In genomic region chr9:79920540-79920933, GRCm38 (mm10) we compare ENCODE assay signal across 15 mouse cellular contexts.
DNase-seq lines count a peak whose midpoint lies in the region; ATAC-seq and TF ChIP-seq lines count a peak whose summit lies in the region.
"Had no signal": no experiment of that assay in that cellular context is flagged by ENCODE, and none has a peak within 500 bp of the region (broad histone marks: within the 10 kb centered on the region; RNA-seq: fewer than 3 reads in every experiment).

No protein-coding gene starts in this region.

- no peak for TF ChIP-seq EP300 in liver, postnatal 0 days (IDR thresholded peaks at IDR 0.05; ENCODE audit: low read depth)

- no peaks in the 10 kb centered on the region for H3K27me3 ChIP-seq in embryonic facial prominence, embryonic 11.5 days (ENCODE audit: control insufficient read depth, insufficient read depth, low read length)
- no peaks in the 10 kb centered on the region for H3K27me3 ChIP-seq in embryonic facial prominence, embryonic 10.5 days (replicated peaks; ENCODE audit: low read depth, poor library complexity, severe bottlenecking)
- H3K27me3 ChIP-seq in heart, embryonic 14.5 days (ENCODE audit: control insufficient read depth, insufficient read depth, low read length), result no peaks in the 10 kb centered on the region
- H3K27me3 ChIP-seq in forebrain, embryonic 11.5 days (ENCODE audit: control insufficient read depth, insufficient read depth, low read length), result no peaks in the 10 kb centered on the region
- H3K27me3 ChIP-seq in intestine, embryonic 16.5 days (replicated peaks; ENCODE audit: control insufficient read depth, insufficient read depth, low read length), result no peaks in the 10 kb centered on the region
- H3K27me3 ChIP-seq in liver, postnatal 0 days (ENCODE audit: insufficient read depth, low read length), result no peaks in the 10 kb centered on the region
- H3K27me3 ChIP-seq: hindbrain, embryonic 12.5 days; limb, embryonic 13.5 days had no signal

- H3K27ac ChIP-seq in embryonic facial prominence, embryonic 11.5 days (replicated peaks; ENCODE audit: low read depth, low read length), result no peak overlapping the region
- no peak overlapping the region for H3K27ac ChIP-seq in embryonic facial prominence, embryonic 10.5 days (replicated peaks)
- H3K27ac ChIP-seq in heart, embryonic 14.5 days (replicated peaks in 1 of 2; ENCODE audit: control insufficient read depth in 1 of 2, insufficient read depth in 1 of 2, low read depth in 2 of 2, low read length in 2 of 2), result peak overlapping the region; percentile 85 to 89
- no peak overlapping the region for H3K27ac ChIP-seq in forebrain, embryonic 11.5 days (ENCODE audit: low read depth, low read length)
- H3K27ac ChIP-seq in intestine, embryonic 16.5 days (ENCODE audit: low read length), result peak overlapping the region; percentile 59; the same call in 1 of the 2 replicates
- no peak overlapping the region for H3K27ac ChIP-seq in liver, postnatal 0 days (ENCODE audit: low read depth)
- H3K27ac ChIP-seq: hindbrain, embryonic 12.5 days; limb, embryonic 13.5 days had no signal

- TF ChIP-seq CTCF in liver, postnatal 0 days (IDR thresholded peaks at IDR 0.05; ENCODE audit: low read depth), result no peak

- no peak overlapping the region for H3K9ac ChIP-seq in embryonic facial prominence, embryonic 11.5 days (replicated peaks; ENCODE audit: low read length)
- H3K9ac ChIP-seq in heart, embryonic 14.5 days (ENCODE audit: low read length), result peak overlapping the region; percentile 49
- no peak overlapping the region for H3K9ac ChIP-seq in forebrain, embryonic 11.5 days (ENCODE audit: low read length)
- H3K9ac ChIP-seq in intestine, embryonic 16.5 days (ENCODE audit: low read depth, low read length), result no peak overlapping the region
- no peak overlapping the region for H3K9ac ChIP-seq in liver, postnatal 0 days (replicated peaks)
- H3K9ac ChIP-seq: hindbrain, embryonic 12.5 days; limb, embryonic 13.5 days had no signal

- no peak overlapping the region for H3K4me3 ChIP-seq in embryonic facial prominence, embryonic 11.5 days (ENCODE audit: low read depth, low read length)
- no peak overlapping the region for H3K4me3 ChIP-seq in embryonic facial prominence, embryonic 10.5 days
- H3K4me3 ChIP-seq in heart, embryonic 14.5 days (ENCODE audit: control insufficient read depth in 1 of 2, insufficient read depth in 1 of 2, low read depth in 1 of 2, low read length in 2 of 2), result no peak overlapping the region
- H3K4me3 ChIP-seq in forebrain, embryonic 11.5 days (ENCODE audit: low read depth, low read length), result no peak overlapping the region
- no peak overlapping the region for H3K4me3 ChIP-seq in intestine, embryonic 16.5 days (ENCODE audit: low read length)
- no peak overlapping the region for H3K4me3 ChIP-seq in liver, postnatal 0 days (ENCODE audit: low read depth, low read length)
- H3K4me3 ChIP-seq: hindbrain, embryonic 12.5 days; limb, embryonic 13.5 days had no signal

- no peaks in the 10 kb centered on the region for H3K4me1 ChIP-seq in embryonic facial prominence, embryonic 11.5 days (ENCODE audit: control insufficient read depth, insufficient read depth, low read length)
- H3K4me1 ChIP-seq in embryonic facial prominence, embryonic 10.5 days, result peaks cover 27% of the 10 kb centered on the region
- H3K4me1 ChIP-seq in heart, embryonic 14.5 days (ENCODE audit: control insufficient read depth in 2 of 2, insufficient read depth in 2 of 2, low read length in 2 of 2), result peaks cover 27 to 53% of the 10 kb centered on the region in 2 experiments
- peaks cover 8% of the 10 kb centered on the region for H3K4me1 ChIP-seq in forebrain, embryonic 11.5 days (replicated peaks; ENCODE audit: control insufficient read depth, insufficient read depth, low read length)
- 0 out of 2 replicates have a peak, but pooled peaks cover 4% of the 10 kb centered on the region for H3K4me1 ChIP-seq in intestine, embryonic 16.5 days (ENCODE audit: control insufficient read depth, insufficient read depth, low read length)
- H3K4me1 ChIP-seq in liver, postnatal 0 days (ENCODE audit: insufficient read depth), result no peaks in the 10 kb centered on the region; the same call in 1 of the 2 replicates

- no peaks in the 10 kb centered on the region for H3K36me3 ChIP-seq in embryonic facial prominence, embryonic 11.5 days (replicated peaks; ENCODE audit: control insufficient read depth, insufficient read depth, low read depth, low read length)
- H3K36me3 ChIP-seq in embryonic facial prominence, embryonic 10.5 days (replicated peaks), result no peaks in the 10 kb centered on the region
- H3K36me3 ChIP-seq in heart, embryonic 14.5 days (ENCODE audit: control insufficient read depth, insufficient read depth, low read length), result peaks cover 5% of the 10 kb centered on the region
- no peaks in the 10 kb centered on the region for H3K36me3 ChIP-seq in forebrain, embryonic 11.5 days (ENCODE audit: control insufficient read depth, insufficient read depth, low read length)
- no peaks in the 10 kb centered on the region for H3K36me3 ChIP-seq in intestine, embryonic 16.5 days (ENCODE audit: control insufficient read depth, insufficient read depth, low read length)
- no peaks in the 10 kb centered on the region for H3K36me3 ChIP-seq in liver, postnatal 0 days (replicated peaks; ENCODE audit: insufficient read depth, low read length)
- H3K36me3 ChIP-seq: hindbrain, embryonic 12.5 days; limb, embryonic 13.5 days had no signal

- no peak overlapping the region for H3K4me2 ChIP-seq in embryonic facial prominence, embryonic 11.5 days (ENCODE audit: low read depth, low read length)
- peak overlapping the region; percentile 58 for H3K4me2 ChIP-seq in heart, embryonic 14.5 days (ENCODE audit: low read length)
- no peak overlapping the region for H3K4me2 ChIP-seq in forebrain, embryonic 11.5 days (ENCODE audit: low read depth, low read length, severe bottlenecking)
- no peak overlapping the region for H3K4me2 ChIP-seq in intestine, embryonic 16.5 days (ENCODE audit: low read depth, low read length)
- H3K4me2 ChIP-seq in liver, postnatal 0 days (ENCODE audit: low read depth, low read length), result no peak overlapping the region
- H3K4me2 ChIP-seq: hindbrain, embryonic 12.5 days; limb, embryonic 13.5 days had no signal

- peak; percentile 21 for DNase-seq in embryonic facial prominence, embryonic 11.5 days (ENCODE audit: low spot score)
- no peak for DNase-seq in embryonic facial prominence, embryonic 10.5 days (ENCODE audit: low spot score)
- DNase-seq in heart, adult 9 months (ENCODE audit: low spot score in 2 of 2), result no peak
- DNase-seq in forebrain, embryonic 11.5 days (ENCODE audit: low spot score), result no peak
- no peak for DNase-seq in liver, postnatal 0 days
- DNase-seq: adrenal gland, postnatal 14 days; cerebellum, postnatal 14 days; kidney, adult 11 months; kidney, postnatal 10 days; right cerebral cortex, postnatal 14 days had no signal

- 68% methylated on average over 5 of the region's 5 CpGs for WGBS in embryonic facial prominence, embryonic 11.5 days
- 75% methylated on average over 5 of the region's 5 CpGs for WGBS in embryonic facial prominence, embryonic 10.5 days
- 34% methylated on average over 5 of the region's 5 CpGs for WGBS in heart, embryonic 14.5 days
- WGBS in forebrain, embryonic 11.5 days, result 58% methylated on average over 5 of the region's 5 CpGs
- 53% methylated on average over 5 of the region's 5 CpGs for WGBS in intestine, embryonic 16.5 days
- WGBS in liver, postnatal 0 days (ENCODE audit: insufficient replicate concordance), result 68% methylated on average over 5 of the region's 5 CpGs

- no peak for ATAC-seq in embryonic facial prominence, embryonic 11.5 days (replicated peaks; ENCODE audit: insufficient number of reproducible peaks, low FRiP score, low TSS enrichment, low read depth)
- no peak for ATAC-seq in heart, embryonic 14.5 days (ENCODE audit: insufficient number of reproducible peaks, insufficient read depth, low FRiP score, low read depth)
- peak; percentile 55; the same call in 1 of the 2 replicates for ATAC-seq in forebrain, embryonic 11.5 days (replicated peaks; ENCODE audit: low FRiP score)
- ATAC-seq in intestine, embryonic 16.5 days, result peak; percentile 44; the same call in 1 of the 2 replicates
- ATAC-seq in cerebellum, adult (ENCODE audit: insufficient number of reproducible peaks, low FRiP score, low TSS enrichment), result no peak
- no peak for ATAC-seq in liver, postnatal 0 days

- H3K9me3 ChIP-seq in embryonic facial prominence, embryonic 11.5 days (replicated peaks; ENCODE audit: control insufficient read depth, low read length), result no peaks in the 10 kb centered on the region
- H3K9me3 ChIP-seq in embryonic facial prominence, embryonic 10.5 days, result no peaks in the 10 kb centered on the region
- H3K9me3 ChIP-seq in heart, embryonic 14.5 days (ENCODE audit: control insufficient read depth, low read length), result no peaks in the 10 kb centered on the region
- H3K9me3 ChIP-seq in forebrain, embryonic 11.5 days (ENCODE audit: control insufficient read depth, low read length), result no peaks in the 10 kb centered on the region
- no peaks in the 10 kb centered on the region for H3K9me3 ChIP-seq in intestine, embryonic 16.5 days (ENCODE audit: control insufficient read depth, low read length)
- H3K9me3 ChIP-seq in liver, postnatal 0 days (ENCODE audit: low read length), result no peaks in the 10 kb centered on the region
- H3K9me3 ChIP-seq: hindbrain, embryonic 12.5 days; limb, embryonic 13.5 days had no signal

Comparison
In these comparisons a context has a peak if more than half of its experiments do, and no peak if none do; other contexts are left out.
1. ATAC-seq: peak in forebrain, embryonic 11.5 days (single experiment) and intestine, embryonic 16.5 days (single experiment); none in embryonic facial prominence, embryonic 11.5 days (single experiment), heart, embryonic 14.5 days (single experiment), cerebellum, adult (single experiment) and liver, postnatal 0 days (single experiment).
2. H3K27ac ChIP-seq: peak in heart, embryonic 14.5 days (2 of 2) and intestine, embryonic 16.5 days (single experiment); none in embryonic facial prominence, embryonic 11.5 days (single experiment), embryonic facial prominence, embryonic 10.5 days (single experiment), forebrain, embryonic 11.5 days (single experiment) and liver, postnatal 0 days (single experiment).